Mouse (Mus musculus) midbrain, embryonic 14.5 days (tissue): ENCODE measurements around the gene Tent5b. TPM values are rescaled to one million over a fixed set of nuclear protein-coding genes. Genes with fewer than 3 reads are reported as not detected.
"Not testable (repeated sequence)": the region's sequence is repeated elsewhere in the genome, so short reads cannot be mapped to it uniquely, and the experiment has no call there.

ENCODE experiments used
- ATAC-seq: fragments of 200-750 bp; cut with Nextera tagmentation; 2 replicates; pipeline ENCODE4 v1.8.0; 2017; ENCODE audit warnings: moderate number of reproducible peaks, moderate library complexity; ENCODE audit not compliant: low FRiP score, low TSS enrichment
- DNase-seq: peaks from one replicate; pipeline ENCODE4 v3.0.0-alpha.2; 2015
- H3K27ac ChIP-seq: fragments of 300-500 bp; sonication (generic); replicated peaks from 2 replicates; pipeline ENCODE4 v1.5.1; 2014; ENCODE audit warnings: mild to moderate bottlenecking, low read depth, low read length, moderate library complexity
- H3K27me3 ChIP-seq: fragments of 300-500 bp; sonication (generic); 2 replicates; pipeline ENCODE4 v1.6.1; 2014; ENCODE audit warnings: low read length, control low read depth, mixed read lengths; ENCODE audit not compliant: control insufficient read depth, insufficient read depth
- H3K36me3 ChIP-seq: fragments of 300-500 bp; sonication (generic); 2 replicates; pipeline ENCODE4 v1.6.1; 2014; ENCODE audit warnings: low read length, control low read depth; ENCODE audit not compliant: control insufficient read depth, insufficient read depth
- H3K4me1 ChIP-seq: fragments of 300-500 bp; sonication (generic); 2 replicates; pipeline ENCODE4 v1.6.1; 2014; ENCODE audit warnings: mild to moderate bottlenecking, antibody characterized with exemption, low read length, control low read depth; ENCODE audit not compliant: control insufficient read depth, insufficient read depth
- H3K4me2 ChIP-seq: fragments of 300-500 bp; sonication (generic); 2 replicates; pipeline ENCODE4 v1.6.1; 2014; ENCODE audit warnings: mild to moderate bottlenecking, low read length, moderate library complexity
- H3K4me3 ChIP-seq: fragments of 300-500 bp; sonication (generic); replicated peaks from 2 replicates; pipeline ENCODE4 v1.5.1; 2014; ENCODE audit warnings: low read depth, low read length
- H3K9ac ChIP-seq: fragments of 300-500 bp; sonication (generic); replicated peaks from 2 replicates; pipeline ENCODE4 v1.6.1; 2014; ENCODE audit warnings: mild to moderate bottlenecking, low read length, moderate library complexity
- H3K9me3 ChIP-seq: fragments of 300-500 bp; sonication (generic); 2 replicates; pipeline ENCODE4 v1.6.1; 2016; ENCODE audit warnings: low read length, control low read depth, mixed read lengths; ENCODE audit not compliant: control insufficient read depth
- WGBS: fragments of 180-500 bp; shearing (Covaris S2); extraction: QIAGEN DNeasy Blood & Tissue Kit; methylation state at CpG from one replicate; pipeline ENCODE4 v1.1.7; 2014; 5-methylcytosine and 5-hydroxymethylcytosine counted together
- polyA plus RNA-seq: library from polyadenylated mRNA; unstranded; fragments of >200 nt; fragmentation: Nextera tagmentation; extraction: Ambion mirVana; gene quantifications from 2 replicates; pipeline ENCODE4 v1.2.1, GENCODE M21; 2014

Gene Tent5b
- polyA plus RNA-seq, 1 experiment from 2014 or later: 0.09 TPM

DNA sequence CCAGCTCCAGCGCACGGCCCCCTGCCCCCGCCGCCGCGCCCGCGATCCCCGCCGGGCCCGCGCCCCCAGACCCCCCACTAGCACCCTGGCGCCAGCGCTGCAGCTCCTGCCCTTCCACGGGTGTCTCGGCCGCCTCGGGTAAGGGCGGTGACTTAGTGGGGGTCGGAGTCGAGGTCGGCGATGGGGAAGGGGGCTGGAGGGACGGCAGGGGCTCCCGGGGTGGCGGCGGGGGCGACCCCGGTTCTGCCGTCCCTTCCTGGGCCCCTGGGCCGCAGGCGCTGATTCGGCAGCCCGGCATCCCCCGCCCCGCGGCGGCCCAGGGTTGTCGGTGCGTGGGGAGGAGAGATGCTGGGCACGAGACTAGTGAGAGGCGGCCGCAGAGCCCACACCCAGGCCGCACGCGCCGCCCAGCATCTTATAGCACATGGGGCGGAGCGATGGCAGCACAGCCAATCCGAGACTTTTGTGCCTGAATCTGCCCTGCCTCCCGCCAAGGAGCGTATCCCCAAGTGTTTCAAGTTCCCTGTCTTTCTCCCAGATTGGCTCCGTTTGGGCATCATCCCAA, 18.3 kb downstream of the Tent5b start, which contains the start of gene Trnp1:
TSS of gene Trnp1 (minus strand) at position 391 of the 565 bp plus-strand sequence.
- Histone ChIP-seq H3K36me3 (no peaks in the 10 kb centered on the region), H3K9ac (peak within 1 kb of the TSS; percentile 61), H3K4me1 (peaks cover 13% of the 10 kb centered on the region), H3K27ac (no peak within 1 kb of the TSS), H3K4me2 (peak within 1 kb of the TSS; percentile 98), H3K9me3 (no peaks in the 10 kb centered on the region), H3K27me3 (peaks cover 63% of the 10 kb centered on the region), H3K4me3 (peak within 1 kb of the TSS; percentile 61)
- under 1% methylated on average over 39 of the region's 53 CpGs for WGBS
- ATAC-seq: peak; percentile 84
- peak; percentile 91 for DNase-seq

GRCm38 (mm10) chr4:133501514-133501913, 21.6 kb downstream of the Tent5b start:
- ATAC-seq (no peak), DNase-seq (no peak)
- no peak overlapping the region for H3K4me3 ChIP-seq
- peaks cover 42% of the 10 kb centered on the region for H3K27me3 ChIP-seq
- 66% methylated on average over 7 of the region's 7 CpGs for WGBS
- no peak overlapping the region for H3K9ac ChIP-seq
- no peaks in the 10 kb centered on the region for H3K36me3 ChIP-seq
- no peak overlapping the region for H3K4me2 ChIP-seq
- no peaks in the 10 kb centered on the region for H3K9me3 ChIP-seq
- H3K4me1 ChIP-seq: peaks cover 9% of the 10 kb centered on the region
- no peak overlapping the region for H3K27ac ChIP-seq

- WGBS: 45% methylated on average over 5 of the region's 5 CpGs
- Histone ChIP-seq H3K4me2 (no peak overlapping the region), H3K36me3 (no peaks in the 10 kb centered on the region), H3K4me1 (no peaks in the 10 kb centered on the region), H3K4me3 (no peak overlapping the region), H3K27me3 (peaks cover 14% of the 10 kb centered on the region), H3K9ac (no peak overlapping the region), H3K9me3 (no peaks in the 10 kb centered on the region), H3K27ac (no peak overlapping the region)
- no peak for ATAC-seq
- no peak for DNase-seq
Observed at GRCm38 (mm10) chr4:133504300-133504699, 24.4 kb downstream of the Tent5b start.

DNA sequence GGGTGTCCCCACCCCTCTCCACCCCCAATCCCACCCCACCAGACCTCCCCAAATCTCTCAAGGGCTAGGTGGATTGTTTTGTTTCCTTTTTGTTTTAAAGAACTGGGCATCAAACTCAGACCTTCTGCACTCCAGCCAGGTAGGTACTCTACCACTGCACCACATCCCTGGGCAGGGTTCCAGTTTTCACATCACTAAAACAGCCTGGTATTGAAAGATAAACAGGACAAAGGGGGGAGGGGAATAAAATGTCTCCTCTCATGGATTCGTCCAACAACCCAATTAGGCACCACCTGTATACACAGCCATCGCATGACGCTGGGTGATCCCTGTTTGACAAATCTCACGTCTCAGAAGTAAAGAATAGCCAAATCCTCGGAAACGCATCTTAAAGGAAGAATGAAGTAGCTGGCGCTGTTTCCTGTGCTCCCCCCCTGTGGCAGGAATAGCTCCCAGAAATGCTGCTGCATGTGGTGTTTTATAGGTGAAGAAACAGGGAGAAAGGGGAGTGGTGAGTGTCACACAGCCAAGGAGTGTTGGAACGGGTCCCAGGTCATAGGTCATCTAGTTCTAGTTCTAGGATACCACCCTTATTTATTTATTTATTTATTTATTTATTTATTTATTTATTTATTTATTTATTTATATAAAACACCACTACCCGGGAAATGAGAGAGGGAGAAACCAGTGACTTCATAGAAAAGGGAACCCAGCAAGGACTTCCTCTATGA, 25.0 kb downstream of the Tent5b start:
- Histone ChIP-seq H3K9ac (no peak overlapping the region), H3K4me3 (no peak overlapping the region), H3K9me3 (no peaks in the 10 kb centered on the region), H3K27me3 (peaks cover 8% of the 10 kb centered on the region), H3K27ac (no peak overlapping the region), H3K4me1 (no peaks in the 10 kb centered on the region), H3K36me3 (no peaks in the 10 kb centered on the region), H3K4me2 (no peak overlapping the region)
- DNase-seq: no peak
- WGBS: 71% methylated on average over 9 of the region's 9 CpGs
- no peak for ATAC-seq

- Histone ChIP-seq H3K9ac (no peak overlapping the region), H3K4me2 (no peak overlapping the region), H3K36me3 (no peaks in the 10 kb centered on the region), H3K4me1 (no peaks in the 10 kb centered on the region), H3K9me3 (no peaks in the 10 kb centered on the region), H3K4me3 (no peak overlapping the region), H3K27ac (no peak overlapping the region), H3K27me3 (no peaks in the 10 kb centered on the region)
- 78% methylated on average over 5 of the region's 5 CpGs for WGBS
- ATAC-seq: no peak
- no peak for DNase-seq
Observed at GRCm38 (mm10) chr4:133506573-133506972, 26.6 kb downstream of the Tent5b start.

DNA sequence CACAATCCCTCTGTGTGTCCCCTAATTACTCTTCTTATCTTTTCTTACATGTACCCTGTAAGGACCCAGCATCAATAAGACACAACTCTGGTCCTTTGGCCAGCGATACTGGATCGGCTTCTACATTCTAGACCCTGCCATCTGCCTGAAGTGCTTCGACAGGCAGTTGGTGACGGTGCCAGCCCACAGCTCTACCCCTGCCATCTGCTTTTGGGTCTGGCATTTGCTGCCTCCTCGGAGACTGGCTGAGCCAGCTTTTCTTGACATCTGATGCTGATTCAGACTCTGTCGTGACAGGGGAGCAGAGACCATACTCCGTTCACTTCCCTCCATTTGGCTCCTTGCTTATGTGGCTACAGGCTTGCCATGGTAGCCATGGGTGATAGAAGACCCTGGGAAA, 29.1 kb downstream of the Tent5b start:
- Histone ChIP-seq H3K4me3 (no peak overlapping the region), H3K27me3 (no peaks in the 10 kb centered on the region), H3K9me3 (no peaks in the 10 kb centered on the region), H3K4me1 (no peaks in the 10 kb centered on the region), H3K36me3 (no peaks in the 10 kb centered on the region), H3K4me2 (no peak overlapping the region), H3K9ac (no peak overlapping the region), H3K27ac (no peak overlapping the region)
- ATAC-seq (no peak), DNase-seq (no peak)
- WGBS: 80% methylated on average over 7 of the region's 7 CpGs

GRCm38 (mm10) chr4:133511050-133511449, 31.1 kb downstream of the Tent5b start:
- WGBS: 84% methylated on average over 5 of the region's 5 CpGs
- no peak overlapping the region for H3K27ac ChIP-seq
- no peak overlapping the region for H3K4me2 ChIP-seq
- H3K27me3 ChIP-seq: no peaks in the 10 kb centered on the region
- H3K9ac ChIP-seq: no peak overlapping the region
- DNase-seq (no peak), ATAC-seq (no peak)
- no peak overlapping the region for H3K4me3 ChIP-seq
- H3K36me3 ChIP-seq: no peaks in the 10 kb centered on the region
- no peaks in the 10 kb centered on the region for H3K4me1 ChIP-seq
- H3K9me3 ChIP-seq: no peaks in the 10 kb centered on the region

GRCm38 (mm10) chr4:133512511-133512910, 32.6 kb downstream of the Tent5b start:
- not testable (repeated sequence) for H3K36me3 ChIP-seq, ATAC-seq, H3K4me1 ChIP-seq, H3K27ac ChIP-seq, H3K27me3 ChIP-seq, H3K4me3 ChIP-seq, H3K4me2 ChIP-seq, H3K9me3 ChIP-seq, DNase-seq, H3K9ac ChIP-seq
- WGBS: 61% methylated on average over 4 of the region's 5 CpGs

DNA sequence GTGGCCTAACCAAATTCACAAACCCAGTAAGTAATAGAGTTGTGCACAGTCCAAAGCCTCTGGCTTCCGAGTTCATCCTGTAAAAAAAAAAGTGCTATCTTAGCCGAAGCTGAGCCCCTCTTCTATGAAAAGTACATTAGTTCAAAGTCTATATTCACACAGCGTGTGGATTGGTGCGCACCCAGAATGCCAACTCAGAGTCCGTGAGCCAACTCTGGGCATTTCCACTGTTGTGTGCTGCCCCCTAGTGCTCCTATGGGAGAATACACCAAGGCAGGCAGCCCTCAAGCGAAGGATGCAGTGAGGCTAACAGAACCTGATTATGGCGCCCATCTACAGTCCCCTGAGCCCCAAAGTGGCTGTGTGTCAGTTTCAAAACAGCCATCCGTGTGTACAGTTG, 33.0 kb downstream of the Tent5b start:
- Histone ChIP-seq H3K4me2 (no peak overlapping the region), H3K27me3 (peaks cover 10% of the 10 kb centered on the region; the same call in 1 of the 2 replicates), H3K36me3 (no peaks in the 10 kb centered on the region), H3K9ac (no peak overlapping the region), H3K4me3 (no peak overlapping the region), H3K9me3 (no peaks in the 10 kb centered on the region), H3K27ac (no peak overlapping the region), H3K4me1 (no peaks in the 10 kb centered on the region)
- DNase-seq: peak; percentile 86
- ATAC-seq: no peak
- 13% methylated on average over 8 of the region's 8 CpGs for WGBS
